Mouse (Mus musculus) liver, postnatal 0 days (tissue): ENCODE data around the gene 2010111I01Rik.
"Not testable (repeated sequence)": the region's sequence is repeated elsewhere in the genome, so short reads cannot be mapped to it uniquely, and the experiment has no call there.

Experiments used
- CTCF ChIP-seq: sonication (generic); IDR thresholded peaks from 2 replicates; pipeline ENCODE4 v1.5.1; 2016; ENCODE audit warnings: antibody characterized with exemption, low read depth
- EP300 ChIP-seq: IDR thresholded peaks from 2 replicates; pipeline ENCODE4 v1.6.1; 2016; ENCODE audit warnings: antibody characterized with exemption, low read depth, mild to moderate bottlenecking

GRCm38 (mm10) chr13:63007491-63007890, 42.8 kb downstream of the 2010111I01Rik start:
- not testable (repeated sequence) for TF ChIP-seq CTCF, EP300
